Mouse (Mus musculus) layer of hippocampus, adult 11-12 months (tissue): ENCODE measurements around the gene Tmem72.

ENCODE experiments used
- DNase-seq: peaks from one replicate; pipeline ENCODE4 v3.0.0; 2022; ENCODE audit warnings: low spot score

Gene Tmem72

GRCm38 (mm10) chr6:116649811-116650210 lies 66.9 kb downstream of the Tmem72 start:
- no peak for DNase-seq

- DNase-seq, result no peak
These were observed 69.0 kb downstream of the Tmem72 start for GRCm38 (mm10) chr6:116647763-116648162.

DNA sequence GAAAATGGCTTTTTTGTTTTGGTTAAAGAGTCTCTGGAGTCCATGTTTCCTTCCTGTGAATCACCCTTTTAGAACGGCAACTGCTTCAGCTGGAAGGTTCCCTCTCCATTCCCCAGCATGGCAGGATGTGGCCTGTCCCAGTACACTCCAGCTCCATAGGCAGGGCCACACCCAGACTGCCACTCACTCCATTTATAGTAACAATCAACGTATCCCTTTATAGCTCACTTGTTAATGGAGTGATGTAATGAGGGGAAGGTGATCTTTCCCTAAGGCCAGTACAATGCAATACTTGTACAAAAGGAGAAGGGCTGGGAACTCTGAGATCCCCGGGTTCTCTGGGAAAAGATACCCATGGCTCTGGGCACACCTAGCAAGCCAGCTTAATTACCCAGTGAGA lies 72.4 kb downstream of the Tmem72 start:
- no peak for DNase-seq

- no peak for DNase-seq
These were observed 72.8 kb downstream of the Tmem72 start for GRCm38 (mm10) chr6:116643881-116644280.

DNA sequence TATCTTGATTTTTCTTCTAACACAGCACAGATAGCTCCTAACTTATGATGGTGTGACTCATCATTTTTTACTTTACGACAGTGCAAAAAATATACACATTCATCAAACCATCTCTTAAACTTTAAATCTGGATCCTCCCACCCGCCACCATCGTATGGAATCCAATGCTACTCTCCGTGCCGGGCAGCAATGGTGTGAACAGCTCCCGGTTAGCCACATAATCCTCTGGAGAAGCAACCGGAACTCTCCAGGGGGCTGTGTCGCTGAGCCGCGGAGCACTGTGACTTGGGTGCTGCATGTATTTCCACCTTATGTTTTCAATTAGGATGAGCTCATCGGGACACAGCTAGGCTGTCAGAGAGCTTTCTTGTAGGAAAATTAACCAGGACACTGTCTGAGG lies 73.8 kb downstream of the Tmem72 start:
- no peak for DNase-seq

DNA sequence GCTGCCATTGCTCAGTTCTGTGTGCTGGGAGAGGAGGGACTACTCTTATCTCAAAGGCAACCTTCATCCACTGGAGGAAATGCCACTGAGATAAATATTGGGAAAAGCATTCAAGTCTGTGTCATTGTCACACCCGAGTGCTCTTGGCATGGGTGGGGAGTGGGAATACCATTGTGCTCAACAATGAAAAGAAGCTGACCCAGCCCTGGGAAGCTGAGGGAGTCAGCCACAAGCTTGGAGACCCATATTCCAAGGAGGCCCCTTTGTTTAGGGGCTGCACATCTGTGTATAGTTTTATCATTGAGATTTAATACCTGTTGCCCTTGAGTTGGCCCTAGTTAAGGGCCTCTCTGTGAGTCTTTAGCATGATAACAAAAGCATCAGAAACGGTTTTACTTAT lies 77.0 kb downstream of the Tmem72 start:
- no peak for DNase-seq

DNA sequence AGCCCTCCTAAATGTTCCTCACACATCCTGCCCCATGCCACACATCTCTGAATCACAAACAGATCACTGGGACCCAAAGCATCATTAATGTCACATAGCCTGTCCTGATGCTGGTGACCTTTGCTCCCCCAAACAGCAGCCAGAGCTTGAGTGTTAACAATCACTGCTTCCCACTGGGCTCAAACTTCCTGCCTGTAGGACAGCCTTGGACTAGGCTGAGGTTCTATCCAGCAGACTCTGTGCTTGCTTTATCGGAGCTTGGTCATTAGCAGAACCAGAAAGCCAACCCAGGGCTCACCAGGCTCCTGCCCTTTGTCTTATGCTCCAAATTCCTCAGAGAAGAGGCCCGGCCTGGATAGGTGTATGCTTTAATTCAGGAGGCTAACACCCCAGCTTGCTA lies 77.8 kb downstream of the Tmem72 start:
- no peak for DNase-seq

GRCm38 (mm10) chr6:116637496-116637895 lies 79.2 kb downstream of the Tmem72 start:
- no peak for DNase-seq

GRCm38 (mm10) chr6:116636581-116637235 lies 80.0 kb downstream of the Tmem72 start:
- DNase-seq, result no peak

- DNase-seq, result peak; percentile 29
These were observed 81.2 kb downstream of the Tmem72 start for GRCm38 (mm10) chr6:116635251-116636180.

- DNase-seq, result no peak
These were observed 82.7 kb downstream of the Tmem72 start for GRCm38 (mm10) chr6:116633741-116634695.

DNA sequence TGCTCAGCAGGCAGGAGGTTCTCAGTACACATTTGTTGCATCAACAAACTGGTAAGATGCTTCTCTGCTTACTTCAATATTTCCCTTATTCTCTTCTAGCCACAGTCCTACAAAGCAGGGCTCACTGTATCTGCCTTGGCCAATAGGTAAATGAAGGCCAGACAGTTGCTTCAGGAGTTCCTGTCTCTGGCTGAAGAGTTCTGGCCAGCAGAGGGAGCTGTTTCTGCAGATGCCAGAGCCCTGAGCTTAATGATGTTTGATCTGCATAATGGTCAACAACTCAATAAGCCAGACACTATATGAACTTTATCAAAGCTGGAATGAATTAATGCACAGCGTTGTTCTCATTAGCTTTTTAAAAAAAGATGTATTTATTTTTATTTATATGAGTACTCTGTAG lies 84.6 kb downstream of the Tmem72 start:
- peak; percentile 84 for DNase-seq

GRCm38 (mm10) chr6:116629766-116630165 lies 86.9 kb downstream of the Tmem72 start:
- DNase-seq, result no peak
